Mouse (Mus musculus) granulocyte monocyte progenitor cell, adult 5-6 weeks (primary cell): ENCODE measurements around the gene Il31ra. TPM values are rescaled to one million over a fixed set of nuclear protein-coding genes. Genes with fewer than 3 reads are reported as not detected.
"Not testable (repeated sequence)": the region's sequence is repeated elsewhere in the genome, so short reads cannot be mapped to it uniquely, and the experiment has no call there.

ENCODE experiments used
- ATAC-seq: replicated peaks from 2 replicates; pipeline ENCODE4 v1.8.0; 2016; ENCODE audit warnings: mild to moderate bottlenecking, moderate TSS enrichment, inconsistent platforms; ENCODE audit not compliant: poor library complexity, severe bottlenecking
- total RNA-seq, 2 experiments: library from RNA; stranded (forward) in 1 of 2; stranded (reverse) in 1 of 2; fragments of 200-712, 200-1000 nt in 1 of 2; fragments of >200 nt in 1 of 2; fragmentation: Nextera tagmentation in 1 of 2; gene quantifications; 2 replicates each; pipeline ENCODE4 v1.2.3; 2014 to 2017

The Il31ra gene
- 6.1 and 7.8 TPM in 2 replicates for total RNA-seq (2014; fragmentation: Nextera tagmentation)
- 4.6 and 5.5 TPM in 2 replicates for total RNA-seq (2017)

- ATAC-seq = not testable (repeated sequence)
Observed at GRCm38 (mm10) chr13:112594260-112594659, at the start of gene Il31ra. Gene Il31ra, minus strand, starts transcription at chr13:112594360.

- peak; percentile 59 for ATAC-seq
Observed at GRCm38 (mm10) chr13:112642897-112643296, 48.7 kb upstream of the Il31ra start.

- ATAC-seq = no peak
Observed at GRCm38 (mm10) chr13:112639111-112639510, 45.0 kb upstream of the Il31ra start.

DNA sequence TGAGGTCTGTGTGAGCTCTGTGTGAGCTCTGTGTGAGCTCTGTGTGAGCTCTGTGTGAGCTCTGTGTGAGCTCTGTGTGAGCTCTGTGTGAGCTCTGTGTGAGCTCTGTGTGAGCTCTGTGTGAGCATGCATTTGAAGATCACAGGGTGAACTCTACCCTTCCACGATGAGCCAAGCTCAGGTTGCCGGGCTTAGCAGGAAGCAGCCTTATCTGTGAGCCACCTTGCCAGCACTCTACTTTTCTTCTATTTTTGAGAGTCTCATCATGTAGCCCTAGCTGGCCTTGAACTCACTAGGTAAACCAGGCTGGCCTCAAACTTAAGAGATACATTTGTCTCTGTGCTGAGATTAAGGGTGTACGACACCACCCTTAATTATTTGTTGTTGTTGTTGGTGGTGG lies 42.3 kb upstream of the Il31ra start:
- no peak for ATAC-seq

- peak; percentile 96 for ATAC-seq
Observed at GRCm38 (mm10) chr13:112635174-112635837, 41.1 kb upstream of the Il31ra start.

GRCm38 (mm10) chr13:112625566-112625965 lies 31.4 kb upstream of the Il31ra start:
- no peak for ATAC-seq

DNA sequence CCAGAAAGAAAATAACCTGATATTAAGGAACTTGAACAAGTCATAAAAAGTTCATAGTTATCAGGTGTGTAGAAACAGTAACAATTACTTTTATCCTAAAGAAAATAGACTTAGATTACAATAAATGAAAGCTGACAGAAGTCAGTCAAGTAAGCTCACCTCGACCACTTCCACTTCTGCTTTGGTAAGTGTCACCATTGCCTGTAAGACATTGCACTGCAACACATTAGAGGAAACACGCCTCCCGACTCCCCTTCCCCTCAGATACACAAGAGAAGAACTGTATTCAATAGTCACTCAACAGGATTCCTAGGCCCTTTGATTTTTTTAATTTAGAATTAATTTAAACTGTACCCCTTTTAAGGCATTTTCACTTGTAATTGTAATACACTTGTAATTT lies 30.5 kb upstream of the Il31ra start:
- ATAC-seq = peak; percentile 89

DNA sequence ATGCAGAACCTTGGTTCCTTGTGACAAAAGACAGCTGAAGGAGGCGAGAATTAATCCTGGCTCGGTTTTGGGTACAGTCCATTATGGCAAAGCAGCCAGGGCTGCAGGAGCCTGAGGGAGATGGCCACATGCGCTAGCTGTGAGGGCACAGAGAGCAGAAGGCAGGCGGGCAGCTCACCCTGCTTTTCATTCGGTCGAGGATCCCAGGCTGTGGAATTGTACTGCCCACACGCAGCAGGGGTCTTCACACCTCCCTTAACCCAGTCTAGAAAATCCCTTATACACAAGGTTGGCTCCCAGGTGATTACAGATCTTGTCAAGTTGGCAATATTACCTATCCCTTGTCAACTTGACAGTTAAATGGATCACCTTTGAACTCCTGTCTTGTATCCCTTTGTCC lies 29.5 kb upstream of the Il31ra start:
- no peak for ATAC-seq

DNA sequence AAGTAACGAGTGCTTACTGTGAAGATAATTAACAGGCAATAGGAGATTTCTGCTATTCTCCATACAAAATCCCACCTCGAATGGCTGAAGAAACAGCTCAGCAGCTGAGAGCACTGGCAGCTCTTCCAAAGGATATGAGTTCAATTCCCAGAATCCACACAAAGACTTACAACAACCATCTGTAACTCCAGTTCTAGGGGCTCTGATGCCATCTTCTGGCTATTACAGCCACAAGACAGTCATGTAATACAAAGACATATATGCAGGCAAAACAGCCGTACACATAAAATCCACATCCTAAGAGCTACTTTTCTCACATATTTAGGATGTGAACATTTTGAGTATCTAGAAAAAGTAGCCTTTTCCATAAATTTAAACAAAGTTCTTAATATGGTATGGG lies 27.4 kb upstream of the Il31ra start:
- no peak for ATAC-seq

GRCm38 (mm10) chr13:112608606-112609005 lies 14.4 kb upstream of the Il31ra start:
- no peak for ATAC-seq

- ATAC-seq = no peak
Observed at GRCm38 (mm10) chr13:112604411-112604810, 10.3 kb upstream of the Il31ra start.

DNA sequence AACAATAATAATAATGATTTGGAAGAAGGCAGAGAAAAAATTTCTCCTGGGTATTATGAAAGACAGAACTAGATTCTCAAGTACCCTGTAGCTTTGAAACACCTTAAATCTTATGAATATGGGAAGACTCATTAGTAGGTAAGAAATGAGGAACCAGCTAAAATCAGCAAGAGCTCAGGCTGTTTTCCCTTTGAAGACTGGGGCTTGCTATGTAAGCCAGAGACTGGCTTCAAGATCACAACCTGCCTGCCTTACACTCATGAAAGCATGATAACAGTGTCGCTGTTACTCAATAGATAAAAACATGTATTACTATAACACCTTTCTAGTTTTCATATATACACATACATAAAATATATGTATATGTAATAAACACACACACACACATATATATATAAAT lies 9.7 kb upstream of the Il31ra start:
- 0 out of 2 replicates have a peak, but pooled peaks have one; percentile 20 for ATAC-seq

- peak; percentile 56 for ATAC-seq
Observed at GRCm38 (mm10) chr13:112602607-112603006, 8.4 kb upstream of the Il31ra start.

- no peak for ATAC-seq
Observed at GRCm38 (mm10) chr13:112590254-112590653, 3.9 kb downstream of the Il31ra start.

DNA sequence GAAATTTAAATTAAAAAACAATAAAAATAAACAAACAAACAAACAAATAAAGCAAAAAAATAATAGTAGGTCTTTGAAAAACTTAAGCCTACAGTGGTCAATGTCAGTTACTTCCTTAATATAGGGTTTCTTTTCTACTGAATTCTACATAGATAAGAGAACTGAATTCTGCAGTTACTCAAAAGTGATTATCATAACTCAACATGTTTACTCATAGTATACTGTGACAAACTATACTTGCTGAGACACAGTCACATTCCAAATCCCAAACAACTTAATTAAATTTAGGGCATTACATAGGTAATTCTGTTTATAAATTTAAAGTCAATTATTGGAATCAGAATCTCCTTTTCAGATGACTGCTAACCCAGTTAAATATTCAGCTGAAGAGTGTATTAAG lies 4.5 kb downstream of the Il31ra start:
- ATAC-seq = no peak

DNA sequence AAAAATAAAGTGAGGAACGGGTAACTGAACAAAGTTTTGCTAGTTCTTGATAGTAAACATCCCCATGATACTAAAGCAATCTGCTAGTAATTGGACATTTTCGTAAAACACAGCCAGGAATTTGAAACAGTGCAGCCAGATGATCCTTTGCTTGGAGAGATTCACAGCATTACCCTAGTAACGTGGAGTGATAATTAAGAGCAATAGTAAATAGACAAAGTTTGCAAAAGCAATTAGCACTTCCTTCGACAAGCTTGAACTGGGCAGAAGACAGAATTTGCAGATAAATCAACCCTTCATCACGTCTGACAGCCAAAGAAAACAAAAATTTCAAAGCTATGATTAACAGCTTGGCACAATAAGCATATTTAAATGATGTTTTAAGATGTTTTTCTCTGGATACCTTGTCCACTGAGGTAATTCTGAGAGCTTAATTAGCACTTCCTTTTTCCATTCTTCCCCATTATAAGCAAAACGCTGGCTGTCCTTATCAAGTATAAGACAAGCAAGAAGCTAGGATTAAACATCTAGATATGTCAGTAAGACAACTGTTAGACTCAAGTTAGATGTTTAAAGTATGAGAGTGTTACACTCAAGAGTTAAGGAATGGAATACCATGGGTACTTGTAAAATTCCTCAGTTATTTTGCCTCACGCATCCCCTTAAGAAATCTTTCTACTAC lies 9.5 kb downstream of the Il31ra start:
- no peak for ATAC-seq

DNA sequence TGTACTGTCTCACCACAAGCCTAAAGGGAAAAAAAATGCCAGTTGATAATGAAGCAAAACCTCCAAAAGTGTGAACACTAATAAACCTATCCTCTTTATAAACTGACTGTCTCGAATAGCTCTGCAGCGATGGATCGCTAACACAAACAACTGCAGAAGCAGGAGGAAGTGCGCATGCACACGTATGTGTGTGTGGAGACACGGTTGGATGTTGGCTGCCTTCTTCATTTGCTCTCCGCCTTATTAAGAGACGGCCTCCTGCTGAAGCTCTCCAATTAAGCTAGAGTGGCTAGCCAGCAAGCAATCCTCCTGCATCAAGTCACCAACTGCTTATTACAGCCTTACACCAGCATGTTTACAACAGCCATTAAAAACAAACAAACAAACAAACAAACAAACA lies 11.9 kb downstream of the Il31ra start:
- no peak for ATAC-seq

DNA sequence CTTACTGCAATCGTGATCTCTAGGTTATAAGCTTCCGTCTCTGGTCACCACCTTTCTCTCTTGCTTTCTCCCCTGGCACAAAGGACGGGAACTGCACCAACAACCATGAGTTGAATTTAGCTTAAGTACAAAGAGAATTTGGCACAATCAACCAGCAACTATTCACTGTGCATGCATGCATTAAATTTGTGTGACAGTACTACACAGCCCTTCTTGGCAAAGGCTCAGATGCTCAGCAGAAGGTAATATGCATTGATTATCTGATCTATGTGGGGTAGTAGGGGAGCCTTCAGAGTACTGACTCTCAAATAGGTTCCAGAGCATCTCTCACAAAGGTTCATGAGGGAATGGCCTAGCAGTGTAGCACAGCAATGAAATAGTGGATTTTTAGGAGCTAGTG lies 12.4 kb downstream of the Il31ra start:
- ATAC-seq = no peak

DNA sequence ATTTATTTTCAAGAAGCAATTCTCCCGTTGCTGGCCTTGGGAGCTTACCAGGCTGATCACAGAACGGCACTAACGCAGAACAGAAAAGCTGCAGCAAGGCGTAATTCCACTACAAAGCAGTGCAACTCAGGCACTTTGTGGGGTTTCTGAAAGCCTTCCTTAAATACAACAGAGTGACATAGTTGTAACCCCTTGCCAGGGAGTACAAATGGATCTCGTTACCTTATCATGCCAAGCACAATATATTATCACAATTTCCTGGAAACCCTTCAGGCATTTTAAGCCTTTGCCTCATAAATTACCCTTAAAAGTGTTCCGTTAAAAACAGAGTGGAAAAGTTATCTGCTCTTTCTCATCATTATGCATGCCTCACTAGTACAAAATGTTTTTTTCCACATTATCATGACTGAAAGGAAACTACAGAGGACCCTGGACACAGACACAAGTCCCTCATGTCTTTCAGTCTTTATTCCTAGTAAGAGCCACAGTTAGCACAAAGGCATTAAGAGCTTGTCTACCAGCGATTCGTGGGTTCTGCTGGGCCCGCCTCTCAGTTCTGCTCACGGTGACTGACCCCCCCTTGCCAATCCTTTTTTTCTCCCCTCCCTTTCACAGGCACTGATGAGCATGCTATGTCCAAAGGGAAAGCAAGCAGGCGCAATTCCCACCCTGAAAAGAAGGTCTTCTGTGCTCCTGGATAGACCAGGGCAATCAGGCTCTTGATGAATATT lies 13.4 kb downstream of the Il31ra start:
- no peak for ATAC-seq

- ATAC-seq = not testable (repeated sequence)
Observed at GRCm38 (mm10) chr13:112578041-112578440, 16.1 kb downstream of the Il31ra start.

- no peak for ATAC-seq
Observed at GRCm38 (mm10) chr13:112573800-112574199, 20.4 kb downstream of the Il31ra start.
